Mouse (Mus musculus) hindbrain, embryonic 10.5 days (tissue): ENCODE data around the gene Alg12. TPM values are rescaled to one million over a fixed set of nuclear protein-coding genes. Genes with fewer than 3 reads are reported as not detected.

ENCODE experiments used
- DNase-seq: peaks from one replicate; pipeline ENCODE4 v3.0.0-alpha.2; 2017; ENCODE audit warnings: low spot score
- H3K27ac ChIP-seq: fragments of 300-500 bp; sonication (generic); 2 replicates; pipeline ENCODE4 v1.5.1; 2016; ENCODE audit warnings: mild to moderate bottlenecking, moderate library complexity
- H3K27me3 ChIP-seq: fragments of 300-500 bp; sonication (generic); 2 replicates; pipeline ENCODE4 v1.6.1; 2016; ENCODE audit warnings: mild to moderate bottlenecking; ENCODE audit not compliant: poor library complexity, insufficient read depth, severe bottlenecking
- H3K36me3 ChIP-seq: fragments of 300-500 bp; sonication (generic); 2 replicates; pipeline ENCODE4 v1.6.1; 2016; ENCODE audit warnings: mild to moderate bottlenecking, moderate library complexity
- H3K4me1 ChIP-seq: fragments of 300-500 bp; sonication (generic); replicated peaks from 2 replicates; pipeline ENCODE4 v1.6.1; 2016; ENCODE audit warnings: mild to moderate bottlenecking
- H3K4me3 ChIP-seq: fragments of 300-500 bp; sonication (generic); 2 replicates; pipeline ENCODE4 v1.5.1; 2016; ENCODE audit warnings: mild to moderate bottlenecking, moderate library complexity
- H3K9me3 ChIP-seq: fragments of 300-500 bp; sonication (generic); 2 replicates; pipeline ENCODE4 v1.6.1; 2016; ENCODE audit warnings: mild to moderate bottlenecking, moderate library complexity
- WGBS: fragments of 180-500 bp; shearing (Covaris S2); methylation state at CpG from one replicate; pipeline ENCODE4 v1.1.7; 2016; 5-methylcytosine and 5-hydroxymethylcytosine counted together
- polyA plus RNA-seq: library from polyadenylated mRNA; unstranded; fragments of >200 nt; fragmentation: Nextera tagmentation; extraction: Ambion mirVana; gene quantifications from 2 replicates; pipeline ENCODE4 v1.2.1, GENCODE M21; 2016

Gene Alg12
- polyA plus RNA-seq, 1 experiment from 2014 or later = 11.7 TPM

DNA sequence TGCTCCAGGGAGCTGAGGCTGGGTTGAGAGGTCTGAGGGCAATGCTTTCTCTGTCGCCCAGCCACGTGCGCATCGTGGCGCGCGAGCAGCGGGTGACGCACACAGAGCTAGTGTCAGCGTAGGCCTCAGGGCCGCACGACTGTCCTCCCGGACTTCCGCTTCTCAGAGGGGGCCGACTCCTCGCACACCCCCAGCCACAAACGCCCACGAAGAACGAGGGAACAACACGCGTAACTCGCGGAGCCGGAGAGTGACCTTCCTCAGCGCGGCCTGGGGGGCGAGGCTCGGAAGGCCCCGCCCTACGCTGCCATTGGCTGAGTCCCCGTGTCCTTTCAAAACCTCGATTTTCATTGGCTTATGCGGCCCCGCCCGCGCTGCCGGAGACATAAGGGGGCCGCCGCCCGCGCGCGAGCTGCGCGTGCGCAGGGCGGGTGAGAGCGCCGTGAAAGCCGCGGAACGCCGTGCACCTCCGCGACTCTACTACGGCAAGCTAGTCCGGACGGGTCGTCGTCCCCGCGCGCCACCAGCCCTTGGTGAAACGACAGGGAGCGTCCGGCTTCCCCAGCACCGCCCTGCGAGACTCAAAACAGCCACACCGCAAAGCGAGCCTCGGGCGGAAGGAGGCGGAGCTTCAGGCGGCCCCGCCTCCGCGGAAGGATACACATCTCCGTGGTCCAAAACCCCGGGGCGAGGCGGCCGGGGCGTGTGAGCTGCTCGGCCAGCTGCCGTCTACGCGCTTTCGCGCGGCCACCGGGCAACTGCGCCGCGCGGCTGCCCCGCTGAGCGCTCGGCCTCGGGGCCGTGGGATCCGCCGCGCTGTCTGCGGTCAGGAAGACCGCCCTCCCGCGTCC, 42.9 kb upstream of the Alg12 start, which contains the start of gene Pim3:
Gene Pim3, plus strand, starts transcription at position 415 of the 851 bp plus-strand sequence.
- Histone ChIP-seq H3K4me1 (peaks cover 62% of the 10 kb centered on the region), H3K9me3 (no peaks in the 10 kb centered on the region), H3K36me3 (peaks cover 31% of the 10 kb centered on the region), H3K27ac (peak within 1 kb of the TSS; percentile 98), H3K27me3 (peaks cover 5% of the 10 kb centered on the region; the same call in 1 of the 2 replicates), H3K4me3 (peak within 1 kb of the TSS; percentile 82)
- under 1% methylated on average over 107 of the region's 107 CpGs for WGBS
- DNase-seq = peak; percentile 94

DNA sequence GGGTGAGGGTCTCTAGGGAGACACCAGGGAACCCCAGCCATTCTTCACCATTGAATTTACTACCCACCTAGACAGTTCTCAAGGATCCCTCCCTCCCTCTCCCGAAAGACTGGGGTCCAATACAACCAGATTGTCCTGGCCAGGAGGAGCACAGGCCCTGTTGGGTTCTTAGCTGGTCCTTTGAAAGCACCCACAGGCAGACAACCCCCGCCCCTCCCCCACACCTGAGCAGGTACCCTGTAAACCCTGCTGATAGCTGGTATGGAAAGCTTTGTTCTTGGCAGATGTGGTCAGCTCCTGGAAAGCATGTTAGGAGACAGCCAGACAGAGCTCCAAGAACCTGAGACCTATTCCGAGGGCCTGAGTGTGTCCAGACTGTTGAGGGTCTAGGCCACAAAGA, 41.7 kb upstream of the Alg12 start:
- no peak for DNase-seq
- H3K27ac ChIP-seq = no peak overlapping the region
- H3K36me3 ChIP-seq = peaks cover 18% of the 10 kb centered on the region
- no peaks in the 10 kb centered on the region for H3K9me3 ChIP-seq
- 87% methylated on average over 3 of the region's 3 CpGs for WGBS
- H3K4me3 ChIP-seq = 0 out of 2 replicates have a peak overlapping the region, but pooled peaks have one; percentile 82
- peaks cover 53% of the 10 kb centered on the region for H3K4me1 ChIP-seq
- peaks cover 5% of the 10 kb centered on the region; the same call in 1 of the 2 replicates for H3K27me3 ChIP-seq

DNA sequence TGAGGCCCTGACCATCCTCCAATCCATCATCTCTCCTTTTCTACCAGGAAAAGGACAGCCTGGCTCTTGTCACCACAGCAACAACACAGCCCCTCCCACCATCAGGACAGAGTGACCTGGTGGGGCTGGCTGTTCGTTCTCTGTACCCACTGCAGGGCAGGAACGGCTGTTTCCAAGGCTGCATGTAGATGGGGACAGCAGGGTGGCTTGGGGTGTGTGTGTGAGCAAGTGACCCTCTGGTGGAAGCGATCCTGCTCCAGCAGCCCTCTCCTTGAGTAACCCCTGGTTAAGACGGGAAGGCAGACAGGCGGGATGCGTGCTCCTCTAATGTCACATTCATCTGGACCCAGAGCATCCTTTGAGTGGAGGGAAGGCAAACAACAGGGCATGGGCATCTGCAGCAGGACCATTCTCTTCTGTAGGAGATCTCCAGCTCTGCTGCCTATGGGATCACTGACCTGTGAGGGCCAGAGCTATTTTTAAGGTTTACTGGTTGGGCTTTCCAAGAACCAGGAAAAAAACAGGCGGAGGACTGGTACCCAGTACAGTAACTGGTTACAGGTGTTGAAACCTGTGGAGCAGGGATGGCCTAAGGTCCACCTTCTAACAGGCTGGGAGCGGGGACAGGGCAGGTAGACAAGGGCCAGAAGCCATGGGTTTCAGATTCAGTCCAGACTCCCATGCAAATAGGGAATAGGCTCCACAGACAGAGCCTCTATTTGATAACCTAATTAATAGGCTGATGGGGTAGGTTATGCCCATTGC, 40.3 kb upstream of the Alg12 start:
- H3K4me3 ChIP-seq = no peak overlapping the region
- 71% methylated on average over 8 of the region's 8 CpGs for WGBS
- peaks cover 4% of the 10 kb centered on the region for H3K36me3 ChIP-seq
- DNase-seq = no peak
- no peaks in the 10 kb centered on the region for H3K9me3 ChIP-seq
- H3K27ac ChIP-seq = no peak overlapping the region
- H3K27me3 ChIP-seq = peaks cover 5% of the 10 kb centered on the region; the same call in 1 of the 2 replicates
- H3K4me1 ChIP-seq = peaks cover 53% of the 10 kb centered on the region

DNA sequence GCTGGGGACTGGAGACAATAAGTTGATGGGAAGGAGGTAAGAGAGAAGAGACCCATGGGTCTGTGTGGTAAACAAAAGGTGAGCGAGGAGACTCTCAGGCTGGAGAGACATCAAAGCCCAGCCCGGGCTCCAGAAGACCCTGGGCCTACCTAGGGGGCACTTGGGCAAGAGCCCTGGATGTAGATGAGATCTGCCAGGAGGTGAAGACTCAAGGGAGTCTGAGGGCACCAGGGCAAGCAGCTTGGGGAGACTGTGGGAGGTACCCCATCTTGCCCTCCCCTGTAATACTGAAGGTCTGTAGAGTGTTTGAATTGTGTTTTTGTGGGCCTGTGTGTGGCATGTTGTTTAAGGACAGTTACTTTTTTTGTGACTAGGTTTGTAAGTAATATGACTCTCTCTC, 39.6 kb upstream of the Alg12 start:
- Histone ChIP-seq H3K27me3 (peaks cover 5% of the 10 kb centered on the region; the same call in 1 of the 2 replicates), H3K27ac (no peak overlapping the region; the same call in 1 of the 2 replicates), H3K4me3 (no peak overlapping the region), H3K9me3 (no peaks in the 10 kb centered on the region), H3K4me1 (peaks cover 51% of the 10 kb centered on the region), H3K36me3 (no peaks in the 10 kb centered on the region)
- no peak for DNase-seq
- WGBS = 85% methylated on average over 2 of the region's 2 CpGs

DNA sequence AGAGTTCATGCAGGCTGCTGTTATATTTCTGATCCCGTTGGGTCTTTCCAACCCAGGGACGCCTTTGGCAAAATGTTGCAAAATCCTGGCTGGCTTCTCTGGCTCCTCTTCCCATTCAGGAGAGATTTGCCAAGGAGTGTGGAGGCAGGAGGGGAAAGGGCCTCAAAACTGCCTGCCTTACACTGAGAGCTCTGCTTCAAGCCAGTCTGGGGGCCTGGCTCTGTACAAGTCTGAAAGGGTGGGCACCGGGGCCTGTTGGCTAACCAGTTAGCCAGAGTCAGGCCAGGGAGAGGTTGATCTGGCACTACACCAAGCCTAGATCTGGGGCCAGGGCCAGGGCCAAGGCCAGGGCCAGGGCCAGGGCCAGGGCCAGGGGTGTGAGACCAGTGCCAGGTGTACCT, 39.0 kb upstream of the Alg12 start:
- Histone ChIP-seq H3K36me3 (no peaks in the 10 kb centered on the region), H3K4me1 (peaks cover 45% of the 10 kb centered on the region), H3K9me3 (no peaks in the 10 kb centered on the region), H3K4me3 (no peak overlapping the region), H3K27ac (peak overlapping the region; percentile 25; the same call in 1 of the 2 replicates), H3K27me3 (peaks cover 5% of the 10 kb centered on the region; the same call in 1 of the 2 replicates)
- DNase-seq = no peak
- 87% methylated on average over 3 of the region's 3 CpGs for WGBS

DNA sequence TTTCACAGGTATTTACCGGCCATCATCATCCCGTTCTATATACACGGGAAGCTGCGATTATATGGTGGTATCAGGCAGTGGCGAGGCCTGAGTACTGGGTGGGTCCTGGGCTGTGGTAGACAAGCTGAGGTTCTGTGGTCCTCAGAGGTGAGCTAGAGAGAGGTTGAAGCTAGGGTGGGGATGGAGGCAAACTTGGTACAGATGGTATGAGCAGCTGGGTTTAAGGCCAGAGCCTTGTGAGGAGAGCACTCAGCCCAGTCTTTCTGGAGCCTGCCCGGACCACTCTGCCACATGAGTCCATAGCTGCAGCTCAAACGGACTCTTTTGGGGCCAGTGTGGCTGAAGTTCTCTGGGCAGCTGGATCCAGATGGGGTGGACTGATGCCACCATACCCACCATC, 38.2 kb upstream of the Alg12 start:
- H3K4me1 ChIP-seq = peaks cover 40% of the 10 kb centered on the region
- no peak overlapping the region for H3K27ac ChIP-seq
- H3K36me3 ChIP-seq = no peaks in the 10 kb centered on the region
- DNase-seq = no peak
- H3K27me3 ChIP-seq = peaks cover 5% of the 10 kb centered on the region; the same call in 1 of the 2 replicates
- no peaks in the 10 kb centered on the region for H3K9me3 ChIP-seq
- H3K4me3 ChIP-seq = no peak overlapping the region
- WGBS = 95% methylated on average over 7 of the region's 7 CpGs

DNA sequence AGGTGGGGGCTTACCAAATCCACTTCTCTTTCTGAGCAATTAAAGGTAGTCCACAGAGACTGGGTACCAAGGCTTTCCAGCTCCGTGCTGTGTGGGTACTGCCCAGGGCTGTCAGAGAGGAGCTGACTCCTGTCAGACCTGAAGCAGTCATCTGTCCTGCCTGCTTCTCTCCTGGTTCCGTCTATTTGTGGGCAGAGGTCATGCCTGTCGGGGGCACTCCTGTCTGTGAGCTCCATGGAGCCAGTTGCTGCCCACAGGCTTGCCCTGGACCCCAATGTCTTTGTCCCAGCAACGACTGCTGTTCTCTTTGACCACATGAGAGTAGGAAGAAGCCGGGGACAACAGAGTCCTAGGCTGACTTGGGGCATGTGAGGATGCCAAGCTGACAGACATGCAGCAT, 37.5 kb upstream of the Alg12 start:
- Histone ChIP-seq H3K9me3 (no peaks in the 10 kb centered on the region), H3K4me1 (peaks cover 44% of the 10 kb centered on the region), H3K27ac (no peak overlapping the region), H3K4me3 (no peak overlapping the region), H3K36me3 (no peaks in the 10 kb centered on the region), H3K27me3 (peaks cover 5% of the 10 kb centered on the region; the same call in 1 of the 2 replicates)
- DNase-seq = no peak
- 82% methylated on average over 5 of the region's 5 CpGs for WGBS

DNA sequence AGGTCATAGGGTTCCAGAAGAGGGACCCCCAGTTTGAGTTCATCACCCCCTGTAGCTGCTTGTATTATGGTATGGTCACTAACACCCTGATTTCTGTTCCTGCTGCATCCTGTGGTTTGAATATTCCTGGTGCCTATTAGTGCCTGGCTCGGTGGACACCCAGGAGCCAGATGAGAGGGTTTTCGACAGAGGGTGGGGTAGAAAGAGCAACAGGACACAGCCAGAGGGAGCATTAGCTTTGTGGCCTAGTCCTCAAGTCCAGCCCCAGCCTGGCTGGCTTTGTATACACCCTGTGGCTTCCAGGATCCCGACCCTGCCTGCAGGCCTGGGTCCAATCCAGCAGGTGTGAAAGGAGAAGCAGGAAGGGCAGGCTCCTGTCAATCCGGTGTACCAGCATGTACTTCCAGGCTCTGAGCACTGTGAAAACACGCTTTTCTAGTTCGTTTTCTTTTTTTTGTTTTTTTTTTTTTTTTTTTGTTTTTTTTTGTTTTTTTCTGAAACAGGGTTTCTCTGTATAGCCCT, 36.8 kb upstream of the Alg12 start:
- H3K9me3 ChIP-seq = no peaks in the 10 kb centered on the region
- peaks cover 44% of the 10 kb centered on the region for H3K4me1 ChIP-seq
- H3K27ac ChIP-seq = peak overlapping the region; percentile 70
- H3K36me3 ChIP-seq = no peaks in the 10 kb centered on the region
- DNase-seq = no peak
- WGBS = 76% methylated on average over 6 of the region's 6 CpGs
- no peak overlapping the region for H3K4me3 ChIP-seq
- H3K27me3 ChIP-seq = peaks cover 3% of the 10 kb centered on the region; the same call in 1 of the 2 replicates

DNA sequence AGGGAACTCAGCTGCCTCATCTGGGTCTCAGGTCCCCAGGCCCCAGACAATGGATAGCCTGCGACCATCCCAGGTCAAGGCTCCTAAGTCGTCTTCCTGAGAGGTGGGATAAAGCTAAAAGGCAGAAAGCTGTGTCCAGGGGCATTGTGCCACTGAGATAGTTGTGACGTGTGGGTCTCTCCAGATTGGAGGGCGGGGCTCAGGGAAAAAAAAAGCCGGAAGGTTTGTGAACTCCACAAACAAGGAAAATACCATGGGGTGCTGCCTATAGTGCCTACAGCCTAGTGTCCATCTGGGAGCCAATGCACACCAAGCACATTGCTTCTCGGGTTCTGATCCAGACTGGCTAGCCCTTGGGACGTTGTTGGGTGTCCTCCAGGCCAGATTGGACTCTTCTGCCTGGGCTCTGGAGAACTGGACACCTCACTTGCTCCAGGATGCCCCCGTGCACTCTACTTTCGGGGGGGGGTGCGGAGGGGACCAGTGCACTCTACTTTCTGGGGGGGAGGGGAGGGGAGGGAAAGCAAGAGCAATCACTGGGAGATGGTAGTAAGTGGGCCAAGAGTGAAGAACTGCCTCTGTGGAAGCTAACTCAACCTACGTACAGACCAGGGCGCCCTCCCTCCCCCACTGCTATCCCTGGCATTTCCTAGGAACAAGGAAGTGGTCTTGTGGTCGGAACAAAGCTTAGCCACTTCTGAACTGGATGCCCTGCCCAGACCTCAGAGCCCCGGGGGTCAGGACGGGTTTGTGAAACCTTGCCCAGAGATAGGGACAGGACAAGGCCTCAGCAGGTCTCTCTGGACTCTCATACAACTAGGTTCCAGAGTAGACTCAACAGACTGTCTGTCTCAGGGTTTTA, 36.1 kb upstream of the Alg12 start:
- Histone ChIP-seq H3K27me3 (no peaks in the 10 kb centered on the region), H3K36me3 (no peaks in the 10 kb centered on the region), H3K9me3 (no peaks in the 10 kb centered on the region), H3K4me1 (peaks cover 52% of the 10 kb centered on the region), H3K27ac (peak overlapping the region; percentile 70), H3K4me3 (no peak overlapping the region)
- no peak for DNase-seq
- 73% methylated on average over 15 of the region's 15 CpGs for WGBS

DNA sequence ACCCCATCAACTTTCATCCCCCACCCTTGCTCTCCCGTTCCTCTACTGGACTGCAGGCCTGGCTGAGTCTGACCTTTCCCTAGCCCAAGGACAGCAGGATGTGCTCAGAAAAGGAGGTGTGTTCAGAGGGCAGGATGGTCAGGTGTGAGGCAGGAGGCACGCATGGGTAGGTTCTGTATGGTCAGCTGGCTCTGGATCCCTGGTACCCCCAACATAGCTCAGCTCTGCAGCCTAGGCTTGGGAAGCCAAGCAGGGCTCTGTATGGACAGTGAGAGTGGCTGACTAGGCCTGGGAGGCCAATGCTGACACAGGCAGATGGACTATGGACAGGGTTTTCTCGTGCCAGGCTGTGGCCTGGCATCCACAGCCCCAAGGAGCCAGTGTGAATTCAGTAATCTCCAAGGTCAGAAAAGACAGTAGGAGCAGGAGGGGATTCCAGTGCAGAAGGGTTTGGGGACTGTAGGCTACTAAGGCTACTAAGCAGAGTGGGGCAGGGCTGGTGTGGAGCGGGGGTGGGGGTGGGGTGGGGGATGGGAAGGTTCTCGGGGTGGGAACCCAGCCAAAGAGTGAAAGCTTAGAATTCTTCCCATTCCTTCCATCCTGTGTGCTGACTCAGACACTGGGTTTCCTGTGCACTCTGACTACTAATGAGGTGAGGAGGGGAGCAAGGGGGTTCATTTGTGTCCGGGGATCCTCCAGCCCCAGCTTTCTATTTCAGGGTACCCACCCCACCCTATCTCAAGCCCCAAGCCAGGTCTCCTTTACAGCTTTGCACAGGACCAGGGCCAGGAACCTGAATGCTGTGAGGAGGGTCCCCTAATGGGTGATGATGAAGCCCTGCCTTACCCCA, 35.2 kb upstream of the Alg12 start:
- 65% methylated on average over 6 of the region's 6 CpGs for WGBS
- Histone ChIP-seq H3K9me3 (no peaks in the 10 kb centered on the region), H3K27me3 (no peaks in the 10 kb centered on the region), H3K4me3 (no peak overlapping the region), H3K36me3 (no peaks in the 10 kb centered on the region), H3K4me1 (peaks cover 55% of the 10 kb centered on the region), H3K27ac (peak overlapping the region; percentile 70)
- DNase-seq = no peak

DNA sequence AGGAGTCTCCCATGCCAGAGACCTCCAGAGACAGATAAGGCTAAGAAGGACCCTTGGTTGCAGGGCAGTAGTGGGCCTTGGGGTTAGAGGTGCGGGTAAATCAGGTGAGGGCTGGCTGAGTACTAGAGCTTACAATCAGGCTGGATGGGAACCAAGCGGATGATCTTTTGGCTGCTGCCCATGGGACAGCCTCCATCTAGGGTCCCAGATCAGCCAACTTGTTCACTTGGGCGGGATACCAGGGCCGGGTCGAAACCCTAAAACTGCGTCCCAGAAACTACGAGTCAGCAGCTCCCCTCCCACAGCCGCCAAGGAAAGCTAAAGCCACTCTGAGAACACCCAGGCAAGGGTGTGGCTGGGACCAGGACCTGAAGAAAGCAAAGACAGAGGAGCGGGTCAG, 34.0 kb upstream of the Alg12 start:
- WGBS = 92% methylated on average over 9 of the region's 9 CpGs
- Histone ChIP-seq H3K36me3 (no peaks in the 10 kb centered on the region), H3K27me3 (no peaks in the 10 kb centered on the region), H3K9me3 (no peaks in the 10 kb centered on the region), H3K4me1 (peaks cover 46% of the 10 kb centered on the region), H3K27ac (no peak overlapping the region), H3K4me3 (no peak overlapping the region)
- no peak for DNase-seq
